Mouse (Mus musculus) bone marrow, adult 2 months (tissue): ENCODE data around the gene Gm20929. TPM values are rescaled to one million over a fixed set of nuclear protein-coding genes. Genes with fewer than 3 reads are reported as not detected.
"Not testable (repeated sequence)": the region's sequence is repeated elsewhere in the genome, so short reads cannot be mapped to it uniquely, and the experiment has no call there.

Source experiments
- H3K27ac ChIP-seq: fragments of 200-500 bp; 2 replicates; pipeline ENCODE4 v1.5.1; 2012; ENCODE audit warnings: low read depth, mild to moderate bottlenecking, control low read depth, inconsistent platforms, low read length; ENCODE audit not compliant: control insufficient read depth, poor library complexity, insufficient read depth
- H3K4me1 ChIP-seq: fragments of 200-500 bp; 2 replicates; pipeline ENCODE4 v1.6.1; 2011; ENCODE audit warnings: low read length; ENCODE audit not compliant: control insufficient read depth, insufficient read depth
- H3K4me3 ChIP-seq: fragments of 200-500 bp; replicated peaks from 2 replicates; pipeline ENCODE3; 2011; ENCODE audit warnings: mild to moderate bottlenecking, low read depth, low read length, control low read depth; ENCODE audit not compliant: control insufficient read depth
- WGBS: fragments of 180-500 bp; shearing (Covaris S2); methylation state at CpG from one replicate; pipeline ENCODE4 v1.1.7; 2018; 5-methylcytosine and 5-hydroxymethylcytosine counted together
- polyA plus RNA-seq: library from polyadenylated mRNA; stranded (reverse); fragments of >200 nt; gene quantifications from 2 replicates; pipeline ENCODE4 v1.2.4, GENCODE M21; 2011; ENCODE audit warnings: low replicate concordance; ENCODE audit not compliant: missing spikeins, insufficient read depth, insufficient read length

The Gm20929 gene
- not detected in 2 replicates for polyA plus RNA-seq

DNA sequence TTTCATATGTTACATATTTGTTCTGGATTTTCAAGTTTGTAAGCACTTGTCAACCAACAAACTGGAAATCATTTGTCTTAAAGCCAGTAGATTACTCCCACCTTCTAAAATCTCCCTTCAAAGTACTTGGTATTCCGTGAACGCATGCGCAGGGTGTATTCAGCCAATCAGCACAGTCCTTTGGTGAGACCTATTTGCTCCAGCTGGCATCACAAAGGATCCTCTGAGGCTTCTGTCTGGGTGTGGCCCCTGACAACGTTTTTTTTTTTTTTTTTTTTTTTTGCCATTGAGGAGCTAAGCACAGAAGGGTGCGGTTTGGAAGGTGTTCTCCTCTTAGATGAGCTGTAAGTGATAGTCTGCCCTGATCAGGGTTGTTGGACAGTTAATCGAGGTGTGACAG, at the start of gene Gm20929:
TSS of gene Gm20929 (plus strand) at position 301 of the 400 bp plus-strand sequence.
- not testable (repeated sequence) for H3K4me3 ChIP-seq, H3K27ac ChIP-seq, H3K4me1 ChIP-seq
- WGBS, result no CpG with 5 or more reads among the region's 6 CpGs
